Mouse (Mus musculus) midbrain, embryonic 16.5 days (tissue): Measurements from ENCODE around the gene Ppara. TPM values are rescaled to one million over a fixed set of nuclear protein-coding genes. Genes with fewer than 3 reads are reported as not detected.

Source experiments
- ATAC-seq: fragments of 200-750 bp; cut with Nextera tagmentation; 2 replicates; pipeline ENCODE4 v1.8.0; 2017; ENCODE audit warnings: moderate TSS enrichment
- H3K27ac ChIP-seq: fragments of 300-500 bp; sonication (generic); 2 replicates; pipeline ENCODE4 v1.5.1; 2014; ENCODE audit warnings: mild to moderate bottlenecking, low read length, mixed read lengths
- H3K27me3 ChIP-seq: fragments of 300-500 bp; sonication (generic); 2 replicates; pipeline ENCODE4 v1.6.1; 2014; ENCODE audit warnings: low read depth, low read length, mixed read lengths; ENCODE audit not compliant: control insufficient read depth, insufficient read depth
- H3K36me3 ChIP-seq: fragments of 300-500 bp; sonication (generic); 2 replicates; pipeline ENCODE4 v1.6.1; 2014; ENCODE audit warnings: mild to moderate bottlenecking, low read length, moderate library complexity, mixed read lengths; ENCODE audit not compliant: control insufficient read depth, insufficient read depth
- H3K4me1 ChIP-seq: fragments of 300-500 bp; sonication (generic); 2 replicates; pipeline ENCODE4 v1.6.1; 2014; ENCODE audit warnings: mild to moderate bottlenecking, low read length, mixed read lengths; ENCODE audit not compliant: control insufficient read depth, insufficient read depth
- H3K4me2 ChIP-seq: fragments of 300-500 bp; sonication (generic); 2 replicates; pipeline ENCODE4 v1.6.1; 2014; ENCODE audit warnings: mild to moderate bottlenecking, low read length, mixed read lengths
- H3K4me3 ChIP-seq: fragments of 300-500 bp; sonication (generic); 2 replicates; pipeline ENCODE4 v1.5.1; 2014; ENCODE audit warnings: low read depth, mild to moderate bottlenecking, low read length, moderate library complexity, mixed read lengths
- H3K9ac ChIP-seq: fragments of 300-500 bp; sonication (generic); 2 replicates; pipeline ENCODE4 v1.6.1; 2014; ENCODE audit warnings: low read depth, low read length, mixed read lengths
- H3K9me3 ChIP-seq: fragments of 300-500 bp; sonication (generic); replicated peaks from 2 replicates; pipeline ENCODE4 v1.6.1; 2014; ENCODE audit warnings: mild to moderate bottlenecking, low read length, mixed read lengths; ENCODE audit not compliant: control insufficient read depth, poor library complexity, severe bottlenecking
- WGBS: fragments of 180-500 bp; shearing (Covaris S2); extraction: QIAGEN DNeasy Blood & Tissue Kit; methylation state at CpG from one replicate; pipeline ENCODE4 v1.1.7; 2014; 5-methylcytosine and 5-hydroxymethylcytosine counted together
- polyA plus RNA-seq: library from polyadenylated mRNA; unstranded; fragments of >200 nt; fragmentation: Nextera tagmentation; extraction: Ambion mirVana; gene quantifications from 2 replicates; pipeline ENCODE4 v1.2.1, GENCODE M21; 2015

Gene Ppara
- polyA plus RNA-seq, 1 experiment from 2014 or later = 1.5 TPM

GRCm38 (mm10) chr15:85752655-85753054, 17.9 kb downstream of the Ppara start:
- no peak overlapping the region for H3K4me2 ChIP-seq
- no peaks in the 10 kb centered on the region for H3K4me1 ChIP-seq
- no peak for ATAC-seq
- no peaks in the 10 kb centered on the region for H3K27me3 ChIP-seq
- 70% methylated on average over 2 of the region's 2 CpGs for WGBS
- peaks cover 3% of the 10 kb centered on the region; the same call in 1 of the 2 replicates for H3K9me3 ChIP-seq
- H3K36me3 ChIP-seq = no peaks in the 10 kb centered on the region
- no peak overlapping the region for H3K27ac ChIP-seq
- H3K9ac ChIP-seq = no peak overlapping the region
- no peak overlapping the region for H3K4me3 ChIP-seq

DNA sequence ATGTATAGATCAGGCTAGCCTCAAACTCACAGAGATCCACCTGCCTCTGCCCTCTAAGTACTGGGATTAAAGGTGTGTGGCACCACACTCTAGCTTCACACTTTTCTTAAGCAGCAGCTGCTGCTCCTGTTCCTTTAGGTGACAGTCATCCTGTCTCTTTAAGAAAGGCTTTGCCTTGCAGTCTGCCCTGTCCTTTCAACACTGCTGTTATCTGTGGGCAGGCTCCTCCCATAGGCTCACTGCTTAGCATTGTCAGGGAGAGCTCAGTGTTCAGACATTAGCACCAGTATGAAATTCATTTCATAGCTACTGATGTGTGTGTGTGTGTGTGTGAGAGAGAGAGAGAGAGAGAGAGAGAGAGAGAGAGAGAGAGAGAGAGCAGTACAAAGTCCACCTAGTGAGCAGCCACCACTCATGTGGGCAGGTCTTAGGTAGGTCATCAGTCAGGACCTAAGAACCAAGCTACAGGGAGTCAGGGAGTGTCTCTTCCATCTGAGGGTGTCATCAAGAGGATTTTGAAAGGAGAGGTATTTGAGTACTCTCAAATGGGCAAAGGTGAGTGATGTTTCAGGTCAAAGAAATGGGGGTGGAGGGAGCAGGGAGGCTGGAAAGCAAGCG, 19.4 kb downstream of the Ppara start:
- H3K4me2 ChIP-seq = no peak overlapping the region
- H3K4me3 ChIP-seq = no peak overlapping the region
- ATAC-seq = no peak
- no peak overlapping the region for H3K27ac ChIP-seq
- H3K4me1 ChIP-seq = no peaks in the 10 kb centered on the region
- H3K9me3 ChIP-seq = peaks cover 4% of the 10 kb centered on the region; the same call in 1 of the 2 replicates
- no peaks in the 10 kb centered on the region for H3K36me3 ChIP-seq
- H3K27me3 ChIP-seq = no peaks in the 10 kb centered on the region
- no peak overlapping the region for H3K9ac ChIP-seq
- WGBS = 96% methylated on average over 1 of the region's 1 CpGs

GRCm38 (mm10) chr15:85755214-85755613, 20.4 kb downstream of the Ppara start:
- 75% methylated on average over 6 of the region's 6 CpGs for WGBS
- no peaks in the 10 kb centered on the region for H3K27me3 ChIP-seq
- no peak overlapping the region for H3K9ac ChIP-seq

GRCm38 (mm10) chr15:85756611-85757010, 21.8 kb downstream of the Ppara start:
- Histone ChIP-seq H3K9ac (no peak overlapping the region), H3K4me2 (no peak overlapping the region), H3K27me3 (no peaks in the 10 kb centered on the region), H3K27ac (no peak overlapping the region), H3K36me3 (no peaks in the 10 kb centered on the region), H3K9me3 (peaks cover 4% of the 10 kb centered on the region; the same call in 1 of the 2 replicates), H3K4me3 (no peak overlapping the region), H3K4me1 (no peaks in the 10 kb centered on the region)
- WGBS = 85% methylated on average over 7 of the region's 7 CpGs
- ATAC-seq = no peak

More at GRCm38 (mm10) chr15:85755214-85755613, 20.4 kb downstream of the Ppara start:
- Histone ChIP-seq H3K36me3 (no peaks in the 10 kb centered on the region), H3K4me1 (no peaks in the 10 kb centered on the region), H3K4me3 (no peak overlapping the region), H3K4me2 (no peak overlapping the region), H3K27ac (no peak overlapping the region), H3K9me3 (peaks cover 4% of the 10 kb centered on the region; the same call in 1 of the 2 replicates)
- ATAC-seq = no peak

GRCm38 (mm10) chr15:85757768-85758167, 23.0 kb downstream of the Ppara start:
- Histone ChIP-seq H3K4me2 (no peak overlapping the region), H3K27ac (no peak overlapping the region), H3K9ac (no peak overlapping the region), H3K27me3 (no peaks in the 10 kb centered on the region), H3K36me3 (no peaks in the 10 kb centered on the region), H3K9me3 (peaks cover 2% of the 10 kb centered on the region; the same call in 1 of the 2 replicates), H3K4me3 (no peak overlapping the region), H3K4me1 (no peaks in the 10 kb centered on the region)
- no peak for ATAC-seq
- WGBS = 98% methylated on average over 3 of the region's 3 CpGs

- Histone ChIP-seq H3K4me1 (no peaks in the 10 kb centered on the region), H3K9me3 (peaks cover 2% of the 10 kb centered on the region; the same call in 1 of the 2 replicates), H3K4me2 (no peak overlapping the region), H3K4me3 (no peak overlapping the region), H3K9ac (no peak overlapping the region), H3K36me3 (no peaks in the 10 kb centered on the region), H3K27ac (no peak overlapping the region), H3K27me3 (no peaks in the 10 kb centered on the region)
- no peak for ATAC-seq
- whole genome bisulfite sequencing = 77% methylated on average over 4 of the region's 4 CpGs
These were observed 28.0 kb downstream of the Ppara start for GRCm38 (mm10) chr15:85762761-85763160.

GRCm38 (mm10) chr15:85765022-85765421, 30.2 kb downstream of the Ppara start:
- no peak overlapping the region for H3K27ac ChIP-seq
- no peaks in the 10 kb centered on the region for H3K27me3 ChIP-seq
- no peaks in the 10 kb centered on the region for H3K9me3 ChIP-seq
- no peak overlapping the region for H3K4me3 ChIP-seq
- no peak overlapping the region for H3K9ac ChIP-seq
- no peaks in the 10 kb centered on the region for H3K36me3 ChIP-seq
- ATAC-seq = no peak
- H3K4me1 ChIP-seq = no peaks in the 10 kb centered on the region
- WGBS = 54% methylated on average over 3 of the region's 3 CpGs
- no peak overlapping the region for H3K4me2 ChIP-seq

DNA sequence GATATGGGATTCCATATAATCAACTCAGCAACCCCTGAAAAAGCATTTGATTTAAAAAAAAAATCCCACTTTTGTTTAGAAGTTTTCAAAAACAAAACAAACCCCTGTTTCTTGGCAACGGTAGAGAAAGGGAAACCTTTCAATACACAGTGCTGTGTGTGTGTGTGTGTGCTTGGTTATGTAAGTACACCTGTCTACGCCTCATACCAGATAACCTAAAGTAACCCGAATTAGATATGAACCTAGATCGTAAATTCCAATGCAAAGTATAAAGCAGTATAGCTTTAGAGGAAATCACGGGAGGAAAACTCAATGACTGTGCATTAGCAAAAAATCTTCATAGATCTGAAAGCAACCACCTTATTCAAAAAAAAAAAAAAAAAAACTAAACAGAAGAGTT, 31.9 kb downstream of the Ppara start:
- ATAC-seq = no peak
- no peak overlapping the region for H3K4me2 ChIP-seq
- H3K27ac ChIP-seq = no peak overlapping the region
- H3K9me3 ChIP-seq = no peaks in the 10 kb centered on the region
- H3K4me3 ChIP-seq = no peak overlapping the region
- no peaks in the 10 kb centered on the region for H3K36me3 ChIP-seq
- H3K27me3 ChIP-seq = no peaks in the 10 kb centered on the region
- H3K9ac ChIP-seq = no peak overlapping the region
- H3K4me1 ChIP-seq = no peaks in the 10 kb centered on the region
- 93% methylated on average over 5 of the region's 5 CpGs for WGBS

- no peak for ATAC-seq
- Histone ChIP-seq H3K27ac (no peak overlapping the region), H3K4me3 (no peak overlapping the region), H3K4me2 (no peak overlapping the region), H3K27me3 (no peaks in the 10 kb centered on the region), H3K4me1 (no peaks in the 10 kb centered on the region), H3K9ac (no peak overlapping the region), H3K9me3 (no peaks in the 10 kb centered on the region), H3K36me3 (no peaks in the 10 kb centered on the region)
- 96% methylated on average over 8 of the region's 8 CpGs for WGBS
These were observed 34.2 kb downstream of the Ppara start for GRCm38 (mm10) chr15:85768991-85769390.
